Mouse (Mus musculus): Measurements from ENCODE around the gene Stx4a. TPM values are rescaled to one million over a fixed set of nuclear protein-coding genes. Genes with fewer than 3 reads are reported as not detected.
"Not testable (repeated sequence)": the region's sequence is repeated elsewhere in the genome, so short reads cannot be mapped to it uniquely, and the experiment has no call there.

Gene Stx4a
- polyA plus RNA-seq, 1 experiment from 2014 or later, result 61.0 TPM

- H3K27ac ChIP-seq, result no peak overlapping the region
- H3K4me3 ChIP-seq, result no peak overlapping the region
- H3K9ac ChIP-seq, result peak overlapping the region; percentile 41; the same call in 1 of the 2 replicates
- H3K36me3 ChIP-seq, result peaks cover 42% of the 10 kb centered on the region
- 93% methylated on average over 15 of the region's 15 CpGs for WGBS
- H3K27me3 ChIP-seq, result no peaks in the 10 kb centered on the region
- ATAC-seq (ENCODE audit: insufficient number of reproducible peaks, insufficient read depth, low FRiP score, low TSS enrichment, low read depth), result no peak
- H3K4me1 ChIP-seq, result peaks cover 6% of the 10 kb centered on the region
- no peaks in the 10 kb centered on the region for H3K9me3 ChIP-seq
- H3K4me2 ChIP-seq, result no peak overlapping the region
Measured at GRCm38 (mm10) chr7:127815116-127815665, 8.9 kb upstream of the Stx4a start.

- Histone ChIP-seq H3K4me1 (peaks cover 6% of the 10 kb centered on the region), H3K36me3 (peaks cover 32% of the 10 kb centered on the region), H3K27me3 (no peaks in the 10 kb centered on the region), H3K4me2 (no peak overlapping the region), H3K27ac (0 out of 2 replicates have a peak overlapping the region, but pooled peaks have one; percentile 8), H3K4me3 (no peak overlapping the region), H3K9ac (peak overlapping the region; percentile 41), H3K9me3 (no peaks in the 10 kb centered on the region)
- ATAC-seq (ENCODE audit: insufficient number of reproducible peaks, insufficient read depth, low FRiP score, low TSS enrichment, low read depth), result no peak
- WGBS, result 52% methylated on average over 15 of the region's 15 CpGs
Measured at GRCm38 (mm10) chr7:127815954-127816821, 7.9 kb upstream of the Stx4a start.

GRCm38 (mm10) chr7:127817053-127817452 is 7.0 kb upstream of the Stx4a start:
- Histone ChIP-seq H3K4me3 (no peak overlapping the region), H3K9ac (no peak overlapping the region), H3K27ac (no peak overlapping the region), H3K9me3 (no peaks in the 10 kb centered on the region), H3K4me1 (peaks cover 9% of the 10 kb centered on the region), H3K36me3 (peaks cover 28% of the 10 kb centered on the region), H3K4me2 (no peak overlapping the region), H3K27me3 (no peaks in the 10 kb centered on the region)
- no peak for ATAC-seq (ENCODE audit: insufficient number of reproducible peaks, insufficient read depth, low FRiP score, low TSS enrichment, low read depth)
- WGBS, result 83% methylated on average over 7 of the region's 7 CpGs

GRCm38 (mm10) chr7:127817776-127818175 is 6.3 kb upstream of the Stx4a start:
- Histone ChIP-seq H3K4me3 (no peak overlapping the region), H3K4me1 (peaks cover 16% of the 10 kb centered on the region), H3K9ac (no peak overlapping the region), H3K27ac (no peak overlapping the region), H3K36me3 (peaks cover 21% of the 10 kb centered on the region), H3K27me3 (no peaks in the 10 kb centered on the region), H3K9me3 (no peaks in the 10 kb centered on the region), H3K4me2 (no peak overlapping the region)
- WGBS, result 96% methylated on average over 5 of the region's 5 CpGs
- no peak for ATAC-seq (ENCODE audit: insufficient number of reproducible peaks, insufficient read depth, low FRiP score, low TSS enrichment, low read depth)

- no peak overlapping the region; the same call in 1 of the 2 replicates for H3K27ac ChIP-seq
- ATAC-seq (ENCODE audit: insufficient number of reproducible peaks, insufficient read depth, low FRiP score, low TSS enrichment, low read depth), result no peak
- no peaks in the 10 kb centered on the region for H3K27me3 ChIP-seq
- H3K9me3 ChIP-seq, result no peaks in the 10 kb centered on the region
- H3K4me2 ChIP-seq, result no peak overlapping the region
- peaks cover 34% of the 10 kb centered on the region for H3K4me1 ChIP-seq
- no peak overlapping the region for H3K4me3 ChIP-seq
- H3K36me3 ChIP-seq, result no peaks in the 10 kb centered on the region; the same call in 1 of the 2 replicates
- H3K9ac ChIP-seq, result no peak overlapping the region
- 51% methylated on average over 13 of the region's 13 CpGs for WGBS
Measured at GRCm38 (mm10) chr7:127820836-127821509, 3.1 kb upstream of the Stx4a start.

- H3K4me2 ChIP-seq, result peak overlapping the region; percentile 72; the same call in 1 of the 2 replicates
Measured at GRCm38 (mm10) chr7:127822494-127822893, 1.6 kb upstream of the Stx4a start.

GRCm38 (mm10) chr7:127823236-127824171 is 590 bp upstream of the Stx4a start:
- Histone ChIP-seq H3K36me3 (0 out of 2 replicates have a peak, but pooled peaks cover 2% of the 10 kb centered on the region), H3K4me1 (peaks cover 30% of the 10 kb centered on the region), H3K4me3 (peak overlapping the region; percentile 73), H3K9me3 (no peaks in the 10 kb centered on the region), H3K9ac (peak overlapping the region; percentile 86), H3K27ac (peak overlapping the region; percentile 72), H3K4me2 (peak overlapping the region; percentile 72), H3K27me3 (no peaks in the 10 kb centered on the region)
- 67% methylated on average over 11 of the region's 11 CpGs for WGBS
- no peak for ATAC-seq (ENCODE audit: insufficient number of reproducible peaks, insufficient read depth, low FRiP score, low TSS enrichment, low read depth)

More at GRCm38 (mm10) chr7:127822494-127822893, 1.6 kb upstream of the Stx4a start:
- Histone ChIP-seq H3K36me3 (peaks cover 2% of the 10 kb centered on the region; the same call in 1 of the 2 replicates), H3K9ac (no peak overlapping the region), H3K9me3 (no peaks in the 10 kb centered on the region), H3K4me3 (no peak overlapping the region), H3K27ac (no peak overlapping the region), H3K27me3 (no peaks in the 10 kb centered on the region), H3K4me1 (peaks cover 30% of the 10 kb centered on the region)
- ATAC-seq (ENCODE audit: insufficient number of reproducible peaks, insufficient read depth, low FRiP score, low TSS enrichment, low read depth), result no peak
- 85% methylated on average over 3 of the region's 3 CpGs for WGBS

GRCm38 (mm10) chr7:127835550-127835949 is 11.5 kb downstream of the Stx4a start:
- no peak overlapping the region for H3K4me2 ChIP-seq
- no peak overlapping the region for H3K27ac ChIP-seq
- H3K9ac ChIP-seq, result no peak overlapping the region
- H3K4me3 ChIP-seq, result no peak overlapping the region
- H3K4me1 ChIP-seq, result peaks cover under 1% of the 10 kb centered on the region; the same call in 1 of the 2 replicates
- H3K36me3 ChIP-seq, result no peaks in the 10 kb centered on the region
- WGBS, result 69% methylated on average over 2 of the region's 2 CpGs
- no peak for ATAC-seq (ENCODE audit: insufficient number of reproducible peaks, insufficient read depth, low FRiP score, low TSS enrichment, low read depth)
- no peaks in the 10 kb centered on the region for H3K27me3 ChIP-seq
- H3K9me3 ChIP-seq, result no peaks in the 10 kb centered on the region

- WGBS, result 93% methylated on average over 5 of the region's 5 CpGs
- Histone ChIP-seq H3K4me3 (no peak overlapping the region), H3K36me3 (no peaks in the 10 kb centered on the region), H3K9ac (no peak overlapping the region), H3K27me3 (no peaks in the 10 kb centered on the region), H3K27ac (no peak overlapping the region), H3K4me1 (peaks cover 6% of the 10 kb centered on the region), H3K9me3 (no peaks in the 10 kb centered on the region), H3K4me2 (no peak overlapping the region)
- ATAC-seq (ENCODE audit: insufficient number of reproducible peaks, insufficient read depth, low FRiP score, low TSS enrichment, low read depth), result no peak
Measured at GRCm38 (mm10) chr7:127837473-127837872, 13.4 kb downstream of the Stx4a start.

GRCm38 (mm10) chr7:127837878-127838277 is 13.8 kb downstream of the Stx4a start:
- not testable (repeated sequence) for H3K36me3 ChIP-seq; H3K4me2 ChIP-seq; H3K9ac ChIP-seq; H3K27ac ChIP-seq; H3K9me3 ChIP-seq; H3K4me3 ChIP-seq; ATAC-seq (ENCODE audit: insufficient number of reproducible peaks, insufficient read depth, low FRiP score, low TSS enrichment, low read depth); H3K4me1 ChIP-seq; H3K27me3 ChIP-seq
- 78% methylated on average over 4 of the region's 4 CpGs for WGBS

GRCm38 (mm10) chr7:127840031-127840430 is 15.9 kb downstream of the Stx4a start:
- H3K9me3 ChIP-seq; H3K27ac ChIP-seq; H3K27me3 ChIP-seq; H3K9ac ChIP-seq; H3K4me3 ChIP-seq; ATAC-seq (ENCODE audit: insufficient number of reproducible peaks, insufficient read depth, low FRiP score, low TSS enrichment, low read depth): not testable (repeated sequence)
- peak overlapping the region; percentile 94; the same call in 1 of the 2 replicates for H3K4me2 ChIP-seq
- H3K4me1 ChIP-seq, result peaks cover 12% of the 10 kb centered on the region
- peaks cover 11% of the 10 kb centered on the region for H3K36me3 ChIP-seq
- whole genome bisulfite sequencing, result 83% methylated on average over 2 of the region's 2 CpGs

Measured in embryonic facial prominence, embryonic 13.5 days (tissue).